Mouse (Mus musculus): Measurements from ENCODE around the gene Olfr169.

- TF ChIP-seq CTCF (IDR thresholded peaks at IDR 0.05) (no peak), POLR2A (IDR thresholded peaks at IDR 0.05; ENCODE audit: insufficient read depth, low read depth, low read length) (no peak)
Measured at GRCm38 (mm10) chr16:19522166-19522565, 49.4 kb downstream of the Olfr169 start, which contains the start of gene Olfr167.

Measured in heart, adult 2 months (tissue).